Mouse (Mus musculus): Measurements from ENCODE around the gene Ap2b1.

GRCm38 (mm10) chr11:83394802-83395439 lies 96.1 kb downstream of the Ap2b1 start:
- TF ChIP-seq POLR2A (IDR thresholded peaks at IDR 0.05; ENCODE audit: extremely low read depth, insufficient read depth, low read length) (no peak), CTCF (IDR thresholded peaks at IDR 0.05; ENCODE audit: low read depth, low read length) (no peak)

Data from liver, adult 2 months (tissue).